Mouse (Mus musculus): ENCODE measurements around the gene Saal1. TPM values are rescaled to one million over a fixed set of nuclear protein-coding genes. Genes with fewer than 3 reads are reported as not detected.

The Saal1 gene
- total RNA-seq (2023): 13.7 to 17.4 TPM (median 15.1 TPM) in 4 replicates

GRCm38 (mm10) chr7:46710390-46710844 is at the start of gene Saal1:
Gene Saal1 (minus strand): TSS chr7:46710680.

GRCm38 (mm10) chr7:46751490-46751889 is 41.0 kb upstream of the Saal1 start, which contains the start of gene Saa2:
Gene Saa2 (plus strand): TSS chr7:46751790.

GRCm38 (mm10) chr7:46742880-46743279 is 32.4 kb upstream of the Saal1 start, which contains the start of gene Saa1:
Gene Saa1 (minus strand): TSS chr7:46742980.

GRCm38 (mm10) chr7:46732458-46732857 is 22.0 kb upstream of the Saal1 start, which contains the start of gene Saa4:
Gene Saa4 (minus strand): TSS chr7:46732603.

GRCm38 (mm10) chr7:46715600-46715999 is 5.1 kb upstream of the Saal1 start, which contains the start of gene Saa3:
Gene Saa3 (minus strand): TSS chr7:46715700.

GRCm38 (mm10) chr7:46672160-46672672 is 38.3 kb downstream of the Saal1 start, which contains the start of gene Tph1:
Gene Tph1 (minus strand): TSS chr7:46672537.

GRCm38 (mm10) chr7:46639692-46640031 is 70.8 kb downstream of the Saal1 start, which contains the start of gene Sergef:
Gene Sergef (minus strand): TSS chr7:46639807.

Other genes starting within 250 kb of the Saal1 start
- 25.4 to 29.7 TPM (median 27.2 TPM) in 4 replicates for gene Sergef, start 70.9 kb downstream of the Saal1 start, total RNA-seq (2023)
- gene Tph1, start 38.1 kb downstream of the Saal1 start, total RNA-seq (2023): not detected in 4 replicates
- gene Saa3, start 5.0 kb upstream of the Saal1 start, total RNA-seq (2023): 0.26 to 2.0 TPM in 2 of 4 replicates, not detected in the others
- gene Saa4, start 21.9 kb upstream of the Saal1 start, total RNA-seq (2023): not detected in 4 replicates
- gene Saa1, start 32.3 kb upstream of the Saal1 start, total RNA-seq (2023): not detected in 4 replicates
- not detected in 4 replicates for gene Saa2, start 41.1 kb upstream of the Saal1 start, total RNA-seq (2023)
- gene Hps5, start 85.4 kb upstream of the Saal1 start, total RNA-seq (2023): 57.9 to 68.5 TPM (median 62.8 TPM) in 4 replicates
- gene Gtf2h1, start 85.4 kb upstream of the Saal1 start, total RNA-seq (2023): 55.6 to 71.2 TPM (median 62.9 TPM) in 4 replicates
- gene Ldha, start 130.8 kb upstream of the Saal1 start, total RNA-seq (2023): 151 to 165 TPM (median 159 TPM) in 4 replicates
- gene Ldhc, start 150.5 kb upstream of the Saal1 start, total RNA-seq (2023): not detected in 4 replicates
- gene Tsg101, start 209.3 kb upstream of the Saal1 start, total RNA-seq (2023): 54.4 to 67.3 TPM (median 57.4 TPM) in 4 replicates
- 4.9 to 8.7 TPM (median 6.4 TPM) in 4 replicates for gene Uevld, start 247.8 kb upstream of the Saal1 start, total RNA-seq (2023)

Data from B cell, adult 62 days (primary cell).